Mouse (Mus musculus) liver, embryonic 14.5 days (tissue): ENCODE measurements around the gene Vmn1r184. TPM values are rescaled to one million over a fixed set of nuclear protein-coding genes. Genes with fewer than 3 reads are reported as not detected.
"Not testable (repeated sequence)": the region's sequence is repeated elsewhere in the genome, so short reads cannot be mapped to it uniquely, and the experiment has no call there.

Experiments
- ATAC-seq: fragments of 200-750 bp; cut with Nextera tagmentation; 2 replicates; pipeline ENCODE4 v1.8.0; 2017; ENCODE audit warnings: moderate number of reproducible peaks, mild to moderate bottlenecking, moderate library complexity; ENCODE audit not compliant: insufficient read depth
- DNase-seq, 3 experiments: peaks; one replicate each; pipeline ENCODE4 v3.0.0-alpha.2; 2012 to 2013; ENCODE audit warnings: low read depth in 3 of 3, low spot score in 3 of 3
- H3K27ac ChIP-seq: fragments of 300-500 bp; sonication (generic); 2 replicates; pipeline ENCODE4 v1.5.1; 2014; ENCODE audit warnings: moderate library complexity, mild to moderate bottlenecking, control low read depth, inconsistent platforms
- H3K27me3 ChIP-seq: fragments of 300-500 bp; sonication (generic); 2 replicates; pipeline ENCODE4 v1.6.1; 2014; ENCODE audit warnings: mild to moderate bottlenecking, low read length, moderate library complexity; ENCODE audit not compliant: control insufficient read depth, insufficient read depth
- H3K36me3 ChIP-seq: fragments of 300-500 bp; sonication (generic); replicated peaks from 2 replicates; pipeline ENCODE4 v1.6.1; 2014; ENCODE audit warnings: low read depth; ENCODE audit not compliant: control insufficient read depth, insufficient read depth
- H3K4me1 ChIP-seq, 2 experiments: fragments of 200-500 bp in 1 of 2; fragments of 300-500 bp in 1 of 2; sonication (generic) in 1 of 2; replicated peaks; 2 replicates each; pipeline ENCODE4 v1.6.1; 2012 to 2014; ENCODE audit warnings: antibody characterized with exemption in 1 of 2, inconsistent platforms in 1 of 2, low read length in 1 of 2; ENCODE audit not compliant: control insufficient read depth in 2 of 2, insufficient read depth in 2 of 2
- H3K4me2 ChIP-seq: fragments of 300-500 bp; sonication (generic); 2 replicates; pipeline ENCODE4 v1.6.1; 2014; ENCODE audit warnings: low read depth, mild to moderate bottlenecking, control low read depth, moderate library complexity
- H3K4me3 ChIP-seq, 2 experiments: fragments of 200-500 bp in 1 of 2; fragments of 300-500 bp in 1 of 2; sonication (generic) in 1 of 2; 2 replicates each; pipeline ENCODE4 v1.5.1; 2012 to 2014; ENCODE audit warnings: low read depth in 2 of 2, low read length in 2 of 2, mild to moderate bottlenecking in 2 of 2, control low read depth in 1 of 2, inconsistent platforms in 1 of 2, moderate library complexity in 1 of 2; ENCODE audit not compliant: insufficient read depth in 1 of 2
- H3K9ac ChIP-seq: fragments of 300-500 bp; sonication (generic); replicated peaks from 2 replicates; pipeline ENCODE4 v1.6.1; 2014; ENCODE audit warnings: mild to moderate bottlenecking, control low read depth, moderate library complexity
- H3K9me3 ChIP-seq: fragments of 300-500 bp; sonication (generic); 2 replicates; pipeline ENCODE4 v1.6.1; 2016; ENCODE audit warnings: low read length, mixed read lengths; ENCODE audit not compliant: control insufficient read depth
- WGBS: fragments of 180-500 bp; shearing (Covaris S2); extraction: QIAGEN DNeasy Blood & Tissue Kit; methylation state at CpG from one replicate; pipeline ENCODE4 v1.1.7; 2014; ENCODE audit not compliant: insufficient replicate concordance; 5-methylcytosine and 5-hydroxymethylcytosine counted together
- polyA plus RNA-seq, 2 experiments: library from polyadenylated mRNA; depleted of rRNA in 1 of 2; stranded (reverse) in 1 of 2; unstranded in 1 of 2; fragments of >200 nt; fragmentation: Nextera tagmentation in 1 of 2; extraction: Ambion mirVana in 1 of 2; gene quantifications; 2 replicates each; pipeline versions ENCODE4 v1.2.1 to v1.2.3; 2012 to 2014

The Vmn1r184 gene
- polyA plus RNA-seq (2012; rRNA removed) (not detected in 2 replicates), polyA plus RNA-seq (2014; fragmentation: Nextera tagmentation; extraction: Ambion mirVana) (not detected in 2 replicates)

GRCm38 (mm10) chr7:26260034-26260433, at the start of gene Vmn1r184:
Vmn1r184 (plus strand) TSS chr7:26260334.
- not testable (repeated sequence) for H3K9ac ChIP-seq, H3K27me3 ChIP-seq, H3K9me3 ChIP-seq, H3K36me3 ChIP-seq, H3K27ac ChIP-seq, ATAC-seq, H3K4me2 ChIP-seq, H3K4me1 ChIP-seq, DNase-seq, H3K4me3 ChIP-seq
- 43% methylated on average over 1 of the region's 1 CpGs for WGBS

- H3K4me3 ChIP-seq, ATAC-seq, H3K27me3 ChIP-seq, H3K27ac ChIP-seq, H3K4me2 ChIP-seq, H3K36me3 ChIP-seq, H3K9ac ChIP-seq, H3K9me3 ChIP-seq, H3K4me1 ChIP-seq, DNase-seq: not testable (repeated sequence)
- WGBS = 58% methylated on average over 7 of the region's 8 CpGs
These were observed 43.5 kb downstream of the Vmn1r184 start for GRCm38 (mm10) chr7:26303429-26304166.

- not testable (repeated sequence) for H3K4me1 ChIP-seq, H3K36me3 ChIP-seq, DNase-seq, H3K9ac ChIP-seq, H3K4me2 ChIP-seq, H3K4me3 ChIP-seq, H3K27me3 ChIP-seq, H3K27ac ChIP-seq, H3K9me3 ChIP-seq, ATAC-seq
- WGBS = 38% methylated on average over 2 of the region's 2 CpGs
These were observed 46.8 kb downstream of the Vmn1r184 start, which contains the start of gene Cyp2a4 for GRCm38 (mm10) chr7:26306926-26307325. Cyp2a4 (plus strand) TSS chr7:26307169.

GRCm38 (mm10) chr7:26311786-26312185, 51.7 kb downstream of the Vmn1r184 start:
- H3K4me2 ChIP-seq, H3K36me3 ChIP-seq, H3K9ac ChIP-seq, DNase-seq, H3K27ac ChIP-seq, ATAC-seq, H3K27me3 ChIP-seq, H3K4me1 ChIP-seq, H3K9me3 ChIP-seq, H3K4me3 ChIP-seq: not testable (repeated sequence)
- 54% methylated on average over 4 of the region's 4 CpGs for WGBS

- not testable (repeated sequence) for H3K4me1 ChIP-seq, H3K27me3 ChIP-seq, H3K27ac ChIP-seq, H3K4me3 ChIP-seq, H3K4me2 ChIP-seq, H3K9me3 ChIP-seq, H3K36me3 ChIP-seq, ATAC-seq, DNase-seq, H3K9ac ChIP-seq
- WGBS = 48% methylated on average over 2 of the region's 2 CpGs
These were observed 55.1 kb downstream of the Vmn1r184 start for GRCm38 (mm10) chr7:26315194-26315593.

- H3K4me2 ChIP-seq = not testable (repeated sequence)
These were observed 55.7 kb downstream of the Vmn1r184 start for GRCm38 (mm10) chr7:26315809-26316208.

More at GRCm38 (mm10) chr7:26315809-26316208, 55.7 kb downstream of the Vmn1r184 start:
- not testable (repeated sequence) for H3K4me3 ChIP-seq, H3K27me3 ChIP-seq, H3K36me3 ChIP-seq, H3K4me1 ChIP-seq, H3K9me3 ChIP-seq, DNase-seq, H3K9ac ChIP-seq, H3K27ac ChIP-seq, ATAC-seq
- WGBS = 54% methylated on average over 4 of the region's 4 CpGs

Other genes with a start within 250 kb of the Vmn1r184 start
- gene Cyp2b13, start 198.8 kb upstream of the Vmn1r184 start, polyA plus RNA-seq (2012; rRNA removed) = 0.13 and 0.17 TPM in 2 replicates
- gene Cyp2b13, start 198.8 kb upstream of the Vmn1r184 start, polyA plus RNA-seq (2014; fragmentation: Nextera tagmentation; extraction: Ambion mirVana) = 0.15 and 0.21 TPM in 2 replicates
- 0.04 and 0.09 TPM in 2 replicates for gene Cyp2b9, start 86.9 kb upstream of the Vmn1r184 start, polyA plus RNA-seq (2012; rRNA removed)
- 0.29 and 0.43 TPM in 2 replicates for gene Cyp2b9, start 86.9 kb upstream of the Vmn1r184 start, polyA plus RNA-seq (2014; fragmentation: Nextera tagmentation; extraction: Ambion mirVana)
- gene Cyp2a4, start 46.8 kb downstream of the Vmn1r184 start, polyA plus RNA-seq (2012; rRNA removed) = 0.10 TPM in 2 replicates
- 0.20 and 0.32 TPM in 2 replicates for gene Cyp2a4, start 46.8 kb downstream of the Vmn1r184 start, polyA plus RNA-seq (2014; fragmentation: Nextera tagmentation; extraction: Ambion mirVana)
- not detected in 2 replicates for gene Nlrp9c, start 143.4 kb downstream of the Vmn1r184 start, polyA plus RNA-seq (2012; rRNA removed)
- not detected in 2 replicates for gene Nlrp9c, start 143.4 kb downstream of the Vmn1r184 start, polyA plus RNA-seq (2014; fragmentation: Nextera tagmentation; extraction: Ambion mirVana)
- gene Nlrp4a, start 174.8 kb downstream of the Vmn1r184 start, polyA plus RNA-seq (2012; rRNA removed) = not detected in 2 replicates
- not detected in 2 replicates for gene Nlrp4a, start 174.8 kb downstream of the Vmn1r184 start, polyA plus RNA-seq (2014; fragmentation: Nextera tagmentation; extraction: Ambion mirVana)